Comparison of ENCODE assay signal across 8 mouse cellular contexts in the genomic region with DNA sequence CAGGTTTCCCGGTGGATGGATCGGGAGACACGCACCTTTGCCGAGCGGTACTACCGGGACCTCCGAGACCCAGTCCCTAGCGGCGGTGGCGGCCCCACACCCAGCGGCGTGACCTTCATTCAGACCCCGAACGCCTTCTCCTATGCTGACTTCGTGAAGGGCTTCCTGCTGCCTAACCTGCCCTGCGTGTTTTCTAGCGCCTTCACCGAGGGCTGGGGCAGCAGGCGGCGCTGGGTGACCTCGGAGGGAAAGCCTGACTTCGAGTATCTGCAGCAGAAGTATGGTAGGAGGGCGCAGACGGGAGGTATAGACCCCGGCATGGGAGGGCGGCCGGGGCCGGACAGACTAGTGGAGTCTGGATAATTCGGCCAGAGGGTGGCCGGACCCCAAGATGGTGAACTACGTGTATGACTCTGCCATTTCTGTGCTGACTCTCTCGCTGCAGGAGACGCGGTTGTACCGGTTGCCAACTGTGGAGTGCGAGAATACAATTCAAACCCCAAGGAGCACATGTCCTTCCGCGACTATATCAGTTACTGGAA. TPM values are rescaled to one million over a fixed set of nuclear protein-coding genes. Genes with fewer than 3 reads are reported as not detected.
A peak's percentile ranks its signal among the peaks of the same experiment; 100 is the strongest.
DNase-seq lines count a peak whose midpoint lies in the region; ATAC-seq and TF ChIP-seq lines count a peak whose summit lies in the region.

No protein-coding gene starts in this region.

- H3K4me1 ChIP-seq in heart, embryonic 15.5 days (replicated peaks), result peaks cover 22% of the 10 kb centered on the region
- H3K4me1 ChIP-seq in cortical plate, adult 2 months (ENCODE audit: control insufficient read depth, insufficient read depth, low read length), result peaks cover 9% of the 10 kb centered on the region
- peaks cover 19% of the 10 kb centered on the region; the same call in 1 of the 2 replicates for H3K4me1 ChIP-seq in hindbrain, postnatal 0 days (ENCODE audit: insufficient read depth, low read length)

- no peak for DNase-seq in heart, postnatal 14 days
- peak; percentile 29 for DNase-seq in ES-CJ7 (ENCODE audit: low read depth, low spot score)
- peak; percentile 35 for DNase-seq in hindbrain, postnatal 0 days (ENCODE audit: low spot score)
- DNase-seq in thymus, postnatal 10 days (ENCODE audit: low spot score in 2 of 2), result peak; percentile 46 to 52
- no peak for DNase-seq in cerebellum, postnatal 36 days

- H3K27me3 ChIP-seq in heart, embryonic 15.5 days, result no peaks in the 10 kb centered on the region
- no peaks in the 10 kb centered on the region for H3K27me3 ChIP-seq in hindbrain, postnatal 0 days (ENCODE audit: insufficient read depth, low read length)

- H3K36me3 ChIP-seq in heart, embryonic 15.5 days, result peaks cover 34% of the 10 kb centered on the region
- peaks cover 13% of the 10 kb centered on the region for H3K36me3 ChIP-seq in hindbrain, postnatal 0 days (ENCODE audit: insufficient read depth, low read length)

- WGBS in heart, embryonic 15.5 days, result under 1% methylated on average over 38 of the region's 38 CpGs
- under 1% methylated on average over 38 of the region's 38 CpGs for WGBS in hindbrain, postnatal 0 days

- TF ChIP-seq CTCF in cortical plate, adult 2 months (IDR thresholded peaks at IDR 0.05; ENCODE audit: extremely low read depth, insufficient read depth, low read length), result no peak
- TF ChIP-seq CTCF in hindbrain, postnatal 0 days (IDR thresholded peaks at IDR 0.05; ENCODE audit: low read depth), result no peak; the same call in 1 of the 2 replicates

- peak overlapping the region; percentile 82 for H3K4me2 ChIP-seq in heart, embryonic 15.5 days
- H3K4me2 ChIP-seq in hindbrain, postnatal 0 days (ENCODE audit: low read depth, low read length), result peak overlapping the region; percentile 96

- H3K9ac ChIP-seq in heart, embryonic 15.5 days, result peak overlapping the region; percentile 80
- H3K9ac ChIP-seq in hindbrain, postnatal 0 days (replicated peaks; ENCODE audit: low read length), result peak overlapping the region; percentile 83

- peak; percentile 54 for ATAC-seq in heart, embryonic 15.5 days (replicated peaks; ENCODE audit: insufficient number of reproducible peaks, insufficient read depth, low FRiP score, low read depth)
- ATAC-seq in hindbrain, postnatal 0 days, result peak; percentile 75
- peak; percentile 75 for ATAC-seq in megakaryocyte, adult 5-6 weeks (ENCODE audit: poor library complexity, severe bottlenecking)

- peak overlapping the region; percentile 82 for H3K27ac ChIP-seq in heart, embryonic 15.5 days
- H3K27ac ChIP-seq in cortical plate, adult 2 months (ENCODE audit: insufficient read depth, low read length), result peak overlapping the region; percentile 20
- H3K27ac ChIP-seq in hindbrain, postnatal 0 days, result peak overlapping the region; percentile 89

- no peaks in the 10 kb centered on the region for H3K9me3 ChIP-seq in heart, embryonic 15.5 days (replicated peaks)
- H3K9me3 ChIP-seq in hindbrain, postnatal 0 days (ENCODE audit: low read length), result no peaks in the 10 kb centered on the region

- intact Hi-C loops in heart, postnatal 14 days (cut with DNase I), result no loop called here

- H3K4me3 ChIP-seq in heart, embryonic 15.5 days, result peak overlapping the region; percentile 92
- peak overlapping the region; percentile 98 for H3K4me3 ChIP-seq in cortical plate, adult 2 months (ENCODE audit: insufficient read depth, low read length)
- peak overlapping the region; percentile 77 for H3K4me3 ChIP-seq in hindbrain, postnatal 0 days (ENCODE audit: low read length)

- TF ChIP-seq POLR2A in cortical plate, adult 2 months (IDR thresholded peaks at IDR 0.05; ENCODE audit: extremely low read depth, insufficient read depth, low read length), result peak; percentile 37; the same call in 1 of the 2 replicates

RNA-seq across cellular contexts. Expression of gene Jmjd4, which starts 0.5 kb away (rescaled TPM):
- 8.8 and 11.4 TPM in 2 replicates for polyA plus RNA-seq in heart, embryonic 15.5 days (2015; fragmentation: Nextera tagmentation; extraction: Ambion mirVana)
- 10 to 100 TPM; 10.9 to 12.5 TPM for total RNA-seq in heart, postnatal 14 days (2021)
- 15.7 and 16.1 TPM in 2 replicates for polyA plus RNA-seq in cortical plate, adult 2 months (2012; rRNA removed)
- total RNA-seq in hindbrain, postnatal 0 days (2014; rRNA removed), result 35.5 and 37.5 TPM in 2 replicates
- polyA plus RNA-seq in hindbrain, postnatal 0 days (2015; fragmentation: Nextera tagmentation; extraction: Ambion mirVana), result 21.2 and 22.9 TPM in 2 replicates
- 1.9 and 2.3 TPM in 2 replicates for total RNA-seq in megakaryocyte, adult 5-6 weeks (2015)
- total RNA-seq in megakaryocyte, adult 5-6 weeks (2017), result 1.8 and 2.0 TPM in 2 replicates

RNA-seq across cellular contexts. Expression of gene Snap47, which starts 0.7 kb away (rescaled TPM):
- 81.0 and 88.9 TPM in 2 replicates for polyA plus RNA-seq in heart, embryonic 15.5 days (2015; fragmentation: Nextera tagmentation; extraction: Ambion mirVana)
- 10 to 100 TPM; 34.0 to 37.5 TPM for total RNA-seq in heart, postnatal 14 days (2021)
- 467 and 482 TPM in 2 replicates for polyA plus RNA-seq in cortical plate, adult 2 months (2012; rRNA removed)
- 406 and 413 TPM in 2 replicates for total RNA-seq in hindbrain, postnatal 0 days (2014; rRNA removed)
- polyA plus RNA-seq in hindbrain, postnatal 0 days (2015; fragmentation: Nextera tagmentation; extraction: Ambion mirVana), result 512 and 537 TPM in 2 replicates
- total RNA-seq in megakaryocyte, adult 5-6 weeks (2015), result 2.9 and 3.3 TPM in 2 replicates
- total RNA-seq in megakaryocyte, adult 5-6 weeks (2017), result 4.9 and 8.1 TPM in 2 replicates

RNA-seq across cellular contexts. Expression of gene Zfp867, which starts 22.0 kb away (rescaled TPM):
- 5.9 and 6.9 TPM in 2 replicates for polyA plus RNA-seq in heart, embryonic 15.5 days (2015; fragmentation: Nextera tagmentation; extraction: Ambion mirVana)
- 1 to 10 TPM; 4.2 to 4.6 TPM for total RNA-seq in heart, postnatal 14 days (2021)
- 2.9 and 3.8 TPM in 2 replicates for polyA plus RNA-seq in cortical plate, adult 2 months (2012; rRNA removed)
- 6.6 and 7.3 TPM in 2 replicates for total RNA-seq in hindbrain, postnatal 0 days (2014; rRNA removed)
- polyA plus RNA-seq in hindbrain, postnatal 0 days (2015; fragmentation: Nextera tagmentation; extraction: Ambion mirVana), result 6.1 and 6.9 TPM in 2 replicates
- total RNA-seq in megakaryocyte, adult 5-6 weeks (2015), result 0.40 and 1.2 TPM in 2 replicates
- 0.59 and 0.77 TPM in 2 replicates for total RNA-seq in megakaryocyte, adult 5-6 weeks (2017)

Comparison
In these comparisons a context has a peak if more than half of its experiments do, and no peak if none do; other contexts are left out.
1. H3K27ac ChIP-seq: peak in every context shown above with its lines; median percentile 89 in hindbrain, postnatal 0 days; 82 in heart, embryonic 15.5 days; 20 in cortical plate, adult 2 months.
2. DNase-seq: peak in ES-CJ7 (single experiment), hindbrain, postnatal 0 days (single experiment) and thymus, postnatal 10 days (2 of 2); none in heart, postnatal 14 days (0 of 2) and cerebellum, postnatal 36 days (0 of 2).
3. RNA of gene Snap47, which starts 0.7 kb away (total RNA-seq): 406 to 413 TPM in hindbrain, postnatal 0 days; 34.0 to 37.5 TPM in heart, postnatal 14 days and 2.9 to 8.1 TPM in megakaryocyte, adult 5-6 weeks; every median in the first group is over 10 times any median in the second.
4. Peak in every context shown above with its lines, with median percentiles within 50 percentile points of each other: ATAC-seq and H3K4me3 ChIP-seq.